In the genomic region with DNA sequence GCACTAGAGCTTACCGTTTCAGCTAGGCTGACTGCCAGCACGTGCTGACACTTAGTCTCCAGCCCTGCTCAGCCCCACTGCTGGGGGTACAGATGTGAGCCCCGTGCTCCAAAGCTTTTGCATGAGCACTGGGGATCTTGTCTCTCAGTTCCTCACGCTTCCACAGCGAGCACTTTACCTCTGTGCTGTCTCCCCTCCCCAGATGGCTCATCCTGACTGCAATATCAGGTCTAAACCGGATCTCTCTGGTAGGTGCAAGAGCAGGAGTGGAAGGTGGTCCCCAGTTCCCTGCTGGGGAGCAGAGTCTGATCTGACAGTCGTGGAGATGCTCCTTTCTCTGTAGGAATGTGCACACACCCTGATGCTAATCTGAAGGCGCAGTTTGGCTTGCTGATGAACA, we compare ENCODE assay signal across 20 mouse cellular contexts. TPM values are rescaled to one million over a fixed set of nuclear protein-coding genes. Genes with fewer than 3 reads are reported as not detected.
DNase-seq lines count a peak whose midpoint lies in the region; ATAC-seq lines count a peak whose summit lies in the region.
"Had no signal": no experiment of that assay in that cellular context is flagged by ENCODE, and none has a peak within 500 bp of the region (broad histone marks: within the 10 kb centered on the region; RNA-seq: fewer than 3 reads in every experiment).

No protein-coding gene starts in this region.

- H3K27ac ChIP-seq in heart, embryonic 15.5 days: no peak overlapping the region
- peak overlapping the region; percentile 35; the same call in 1 of the 2 replicates for H3K27ac ChIP-seq in midbrain, embryonic 15.5 days
- H3K27ac ChIP-seq: embryonic facial prominence, embryonic 12.5 days; limb, embryonic 10.5 days; liver, embryonic 13.5 days; neural tube, embryonic 12.5 days had no signal

- ATAC-seq in heart, embryonic 15.5 days (replicated peaks; ENCODE audit: insufficient number of reproducible peaks, insufficient read depth, low FRiP score, low read depth): no peak
- ATAC-seq in midbrain, embryonic 15.5 days (replicated peaks): peak; percentile 48
- ATAC-seq: CD4-positive, CD25-positive, alpha-beta regulatory T cell, adult 4 months; intestine, postnatal 0 days; Patski had no signal

- no peaks in the 10 kb centered on the region for H3K27me3 ChIP-seq in heart, embryonic 15.5 days
- H3K27me3 ChIP-seq in midbrain, embryonic 15.5 days (replicated peaks): no peaks in the 10 kb centered on the region
- H3K27me3 ChIP-seq: embryonic facial prominence, embryonic 12.5 days; liver, embryonic 13.5 days; neural tube, embryonic 12.5 days; Patski had no signal

- H3K4me3 ChIP-seq in heart, embryonic 15.5 days: no peak overlapping the region
- no peak overlapping the region for H3K4me3 ChIP-seq in midbrain, embryonic 15.5 days
- H3K4me3 ChIP-seq: embryonic facial prominence, embryonic 12.5 days; limb, embryonic 10.5 days; liver, embryonic 13.5 days; neural tube, embryonic 12.5 days had no signal

- WGBS in heart, embryonic 15.5 days: 28% methylated on average over 8 of the region's 8 CpGs
- 37% methylated on average over 8 of the region's 8 CpGs for WGBS in midbrain, embryonic 15.5 days

- 0 out of 2 replicates have a peak overlapping the region, but pooled peaks have one; percentile 9 for H3K4me2 ChIP-seq in heart, embryonic 15.5 days
- 0 out of 2 replicates have a peak overlapping the region, but pooled peaks have one; percentile 10 for H3K4me2 ChIP-seq in midbrain, embryonic 15.5 days
- H3K4me2 ChIP-seq: embryonic facial prominence, embryonic 12.5 days; liver, embryonic 13.5 days; neural tube, embryonic 12.5 days had no signal

- H3K9ac ChIP-seq in heart, embryonic 15.5 days: no peak overlapping the region
- H3K9ac ChIP-seq in midbrain, embryonic 15.5 days: no peak overlapping the region
- H3K9ac ChIP-seq: embryonic facial prominence, embryonic 12.5 days; liver, embryonic 13.5 days; neural tube, embryonic 12.5 days had no signal

- peaks cover 3% of the 10 kb centered on the region; the same call in 1 of the 2 replicates for H3K4me1 ChIP-seq in heart, embryonic 15.5 days (replicated peaks)
- H3K4me1 ChIP-seq in midbrain, embryonic 15.5 days: peaks cover 11% of the 10 kb centered on the region; the same call in 1 of the 2 replicates
- H3K4me1 ChIP-seq: neural tube, embryonic 12.5 days had no signal

- no peaks in the 10 kb centered on the region for H3K9me3 ChIP-seq in heart, embryonic 15.5 days (replicated peaks)
- H3K9me3 ChIP-seq in midbrain, embryonic 15.5 days: no peaks in the 10 kb centered on the region
- H3K9me3 ChIP-seq: embryonic facial prominence, embryonic 12.5 days; limb, embryonic 10.5 days; liver, embryonic 13.5 days; neural tube, embryonic 12.5 days had no signal

- no peaks in the 10 kb centered on the region for H3K36me3 ChIP-seq in heart, embryonic 15.5 days
- H3K36me3 ChIP-seq in midbrain, embryonic 15.5 days (replicated peaks): no peaks in the 10 kb centered on the region
- H3K36me3 ChIP-seq: embryonic facial prominence, embryonic 12.5 days; limb, embryonic 10.5 days; liver, embryonic 13.5 days; neural tube, embryonic 12.5 days had no signal

- DNase-seq in heart, adult 9 months (ENCODE audit: low spot score in 2 of 2): no peak
- peak; percentile 94 for DNase-seq in ES-CJ7 (ENCODE audit: low read depth, low spot score)
- peak; percentile 92 for DNase-seq in ZHBTc4 (ENCODE audit: low read depth, low spot score)
- DNase-seq in adrenal gland, postnatal 14 days: no peak
- no peak for DNase-seq in cerebellum, adult 11 months
- DNase-seq: adrenal gland, postnatal 10 days; cerebellum, postnatal 36 days; gastrocnemius, postnatal 36 days; liver, embryonic 13.5 days; lung, postnatal 10 days; right cerebral cortex, adult 18-20 months had no signal

RNA-seq across cellular contexts. Expression of gene Eif5a2, which starts 37.8 kb away (rescaled TPM):
- polyA plus RNA-seq in heart, embryonic 15.5 days (2015; fragmentation: Nextera tagmentation; extraction: Ambion mirVana): 7.6 and 7.7 TPM in 2 replicates
- polyA plus RNA-seq in midbrain, embryonic 15.5 days (2015; fragmentation: Nextera tagmentation; extraction: Ambion mirVana): 8.3 and 8.9 TPM in 2 replicates
- total RNA-seq in adrenal gland, postnatal 14 days (2021): 2.2 and 3.2 TPM in 2 replicates

RNA-seq across cellular contexts. Expression of gene Slc2a2, which starts 45.5 kb away (rescaled TPM):
- 0.15 and 0.25 TPM in 2 replicates for polyA plus RNA-seq in heart, embryonic 15.5 days (2015; fragmentation: Nextera tagmentation; extraction: Ambion mirVana)
- polyA plus RNA-seq in midbrain, embryonic 15.5 days (2015; fragmentation: Nextera tagmentation; extraction: Ambion mirVana): 0.10 TPM in 1 of 2 replicates, not detected in the other
- total RNA-seq in adrenal gland, postnatal 14 days (2021): 1.7 and 24.3 TPM in 2 replicates
- total RNA-seq: gastrocnemius, postnatal 36 days; layer of hippocampus, postnatal 25 days had no signal
- polyA plus RNA-seq: CD4-positive, CD25-positive, alpha-beta regulatory T cell, adult 4 months; limb, embryonic 10.5 days had no signal

Comparison
In these comparisons a context has a peak if more than half of its experiments do, and no peak if none do; other contexts are left out.
1. DNase-seq: peak in ES-CJ7 (single experiment) and ZHBTc4 (single experiment); none in heart, adult 9 months (0 of 2), adrenal gland, postnatal 14 days (single experiment) and cerebellum, adult 11 months (single experiment).